Mouse (Mus musculus): Measurements from ENCODE around the gene Sh2b1.

Gene Sh2b1

DNA sequence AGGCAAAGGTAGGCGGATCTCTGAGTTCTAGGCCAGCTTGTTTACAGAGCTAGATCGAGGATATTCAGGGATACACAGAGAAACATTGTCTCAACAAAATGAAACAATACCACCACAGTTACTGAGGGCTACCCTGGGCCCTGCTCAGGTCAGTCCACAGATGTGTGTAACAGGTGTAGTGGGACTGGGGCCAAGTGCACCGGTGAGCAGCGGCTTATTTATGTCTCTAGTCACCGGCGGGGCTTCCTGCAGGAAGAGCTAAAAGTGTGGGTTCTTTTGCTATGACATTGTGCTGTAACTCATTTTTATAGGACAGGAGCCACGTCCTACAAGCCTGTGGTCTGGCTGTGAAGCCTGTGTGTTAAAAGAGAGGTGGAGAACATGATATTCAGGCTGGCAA is 21.4 kb downstream of the Sh2b1 start:
- no peak for DNase-seq

DNA sequence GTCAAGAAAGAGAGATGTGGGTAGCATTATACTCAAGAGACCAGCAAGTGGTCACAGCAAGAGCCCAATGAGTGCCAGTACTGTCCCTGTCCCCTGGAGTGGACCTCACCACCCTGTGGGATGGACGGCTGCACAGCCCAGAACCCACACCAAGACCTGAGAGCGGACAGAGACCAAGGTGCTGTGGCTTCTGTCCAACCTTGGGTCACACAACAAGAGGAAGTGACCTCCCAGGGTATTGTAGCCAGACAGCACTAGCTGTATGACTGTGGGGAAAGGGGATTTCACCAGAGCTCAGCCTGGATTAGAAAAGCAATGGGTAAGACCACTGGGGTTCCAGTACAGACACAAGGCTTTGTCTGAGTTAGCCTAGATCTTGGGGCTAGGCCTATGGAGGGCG is 23.0 kb downstream of the Sh2b1 start:
- no peak for DNase-seq

DNA sequence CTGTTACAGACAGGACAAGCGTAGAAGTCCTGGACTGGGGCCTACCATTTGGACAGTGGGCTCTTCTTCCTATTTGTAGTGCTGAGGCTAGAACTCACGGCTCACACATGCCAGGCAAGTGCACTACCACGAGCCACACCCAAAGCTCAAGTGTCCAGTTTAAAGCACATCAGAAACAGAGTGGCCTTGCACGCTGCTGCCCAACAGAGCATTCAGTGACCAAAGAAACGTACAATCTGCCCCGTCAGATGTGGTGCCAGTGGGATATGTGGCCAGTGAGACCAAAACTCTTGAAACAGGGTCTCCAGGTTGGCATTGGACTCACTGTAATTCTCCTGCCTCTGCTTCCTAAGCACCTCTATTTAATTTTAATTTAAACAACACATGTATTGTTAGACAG is 24.6 kb downstream of the Sh2b1 start:
- no peak for DNase-seq

DNA sequence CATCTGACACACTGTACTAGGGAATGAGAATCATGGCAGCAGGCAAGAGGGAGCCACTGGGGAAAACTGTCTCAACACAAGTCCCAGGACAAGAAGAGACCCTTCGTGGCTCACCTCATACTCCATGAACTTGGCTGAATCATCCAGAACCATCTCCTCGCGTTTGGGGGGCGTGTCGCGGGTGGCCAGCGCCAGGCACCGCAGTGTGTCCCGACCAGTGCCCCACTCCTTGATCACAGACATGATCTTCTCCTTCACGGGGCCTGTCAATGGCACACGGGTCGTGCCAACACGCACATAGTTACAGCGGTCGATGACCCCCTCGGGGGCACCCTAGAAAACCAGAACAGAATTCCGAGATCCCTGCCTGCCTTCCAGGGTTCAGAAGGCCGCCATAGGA is 25.2 kb downstream of the Sh2b1 start:
- DNase-seq: no peak

DNA sequence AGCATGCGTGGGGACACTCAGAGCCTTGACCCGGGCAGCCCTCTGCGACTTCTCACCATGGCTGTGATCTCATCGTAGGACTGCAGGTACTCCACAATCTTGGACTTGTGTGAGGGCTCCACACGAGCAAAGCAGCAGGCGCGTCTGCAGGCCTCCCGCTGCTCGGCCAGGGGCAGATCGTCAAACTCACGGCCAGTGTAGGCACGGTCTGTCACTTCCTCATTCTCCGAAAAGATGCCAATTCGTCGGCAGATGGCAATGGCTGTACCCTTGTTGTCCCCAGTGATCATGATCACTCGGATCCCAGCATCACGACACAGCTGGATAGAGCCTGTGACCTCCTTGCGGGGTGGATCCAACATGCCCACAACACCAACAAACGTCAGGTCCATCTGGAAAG is 26.7 kb downstream of the Sh2b1 start:
- no peak for DNase-seq

DNA sequence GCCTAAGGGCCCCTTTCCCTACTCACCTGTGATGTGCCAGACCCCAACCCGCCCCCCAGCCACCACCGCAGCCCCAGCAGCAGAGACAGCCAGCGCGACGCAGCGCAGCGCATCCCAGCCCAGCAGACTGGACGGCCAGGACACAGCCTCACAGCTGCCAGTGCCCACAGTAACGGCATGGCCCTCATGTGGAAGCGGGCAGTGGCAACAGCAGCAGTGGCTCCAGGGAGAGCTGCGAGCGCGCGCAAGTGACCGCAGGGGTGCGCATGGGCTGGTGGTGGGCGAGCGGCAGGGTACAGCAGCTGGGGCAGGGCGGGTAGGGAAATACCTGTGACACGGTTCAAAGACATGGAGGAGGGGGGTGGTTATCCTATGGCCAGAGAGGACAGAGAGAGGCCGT is 29.0 kb downstream of the Sh2b1 start:
- DNase-seq: no peak

DNA sequence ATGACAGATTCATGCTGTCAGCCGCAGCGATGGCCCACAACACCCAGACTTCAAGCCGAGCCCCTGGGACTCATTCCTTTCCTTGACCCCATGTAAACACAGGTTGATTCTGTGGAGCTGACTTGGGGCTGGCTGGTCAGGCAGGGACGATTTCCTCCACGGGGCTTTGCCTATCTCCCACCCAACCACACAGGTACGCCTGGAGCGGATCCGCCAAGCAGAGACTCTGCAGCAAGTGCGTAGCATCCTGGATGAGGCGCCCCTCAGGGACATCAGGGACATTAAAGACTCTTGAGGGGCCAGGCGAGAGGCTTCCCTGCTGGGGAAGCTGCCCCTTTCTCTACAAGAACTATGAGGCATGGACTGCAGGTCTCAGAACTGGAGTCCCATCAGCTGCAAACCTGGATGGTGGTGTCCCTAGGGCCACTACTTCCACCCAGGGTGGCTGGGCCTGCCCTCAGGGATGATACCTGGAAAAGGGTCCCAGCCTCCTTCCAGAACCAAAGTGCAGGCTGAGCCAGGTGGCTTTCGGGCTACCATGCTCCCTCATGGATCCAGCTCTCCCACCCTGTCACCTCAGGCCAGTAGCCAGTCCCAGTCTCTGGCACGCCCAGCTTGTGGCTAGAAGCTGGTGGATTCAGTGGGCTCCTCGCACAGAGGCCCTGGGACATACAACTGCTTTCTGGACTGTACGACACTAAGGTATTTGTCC is 30.0 kb downstream of the Sh2b1 start:
- DNase-seq: no peak

DNA sequence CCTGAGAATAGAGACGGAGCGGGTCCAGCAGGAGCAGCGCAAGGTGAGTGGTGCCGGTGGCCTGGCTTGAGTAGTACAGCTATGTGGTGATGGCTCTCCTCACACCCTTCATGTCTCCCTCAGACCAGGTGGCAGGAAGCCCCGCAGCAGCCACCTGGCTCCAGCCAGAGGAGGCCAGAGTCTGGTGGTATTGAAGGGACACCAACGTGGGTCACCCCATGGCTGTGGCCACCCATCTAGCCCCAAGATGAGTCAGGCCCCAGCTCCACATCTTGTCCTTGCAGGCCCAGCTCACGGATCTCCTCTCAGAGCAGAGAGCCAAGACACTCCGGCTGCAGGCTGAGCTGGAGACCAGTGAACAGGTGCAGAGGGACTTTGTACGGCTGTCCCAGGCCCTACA is 30.7 kb downstream of the Sh2b1 start:
- no peak for DNase-seq

DNA sequence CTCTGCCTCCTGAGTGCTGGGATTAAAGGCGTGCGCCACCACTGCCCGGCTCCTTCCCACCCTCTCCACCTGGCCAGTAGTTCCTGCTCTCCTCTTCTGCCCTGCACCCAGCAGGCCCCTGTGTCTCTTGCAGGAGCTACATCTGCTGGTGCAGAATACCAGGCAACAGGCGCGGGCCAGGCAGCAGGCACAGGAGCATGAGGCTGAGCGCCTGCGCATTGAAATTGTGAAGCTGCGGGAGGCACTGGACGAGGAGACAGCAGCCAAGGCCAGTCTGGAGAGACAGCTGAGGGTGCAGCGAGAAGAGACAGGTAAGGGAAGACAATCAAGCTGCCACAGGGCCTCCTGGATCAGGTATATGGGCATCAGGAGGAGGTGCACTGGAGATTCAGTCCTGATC is 31.2 kb downstream of the Sh2b1 start:
- DNase-seq: no peak

DNA sequence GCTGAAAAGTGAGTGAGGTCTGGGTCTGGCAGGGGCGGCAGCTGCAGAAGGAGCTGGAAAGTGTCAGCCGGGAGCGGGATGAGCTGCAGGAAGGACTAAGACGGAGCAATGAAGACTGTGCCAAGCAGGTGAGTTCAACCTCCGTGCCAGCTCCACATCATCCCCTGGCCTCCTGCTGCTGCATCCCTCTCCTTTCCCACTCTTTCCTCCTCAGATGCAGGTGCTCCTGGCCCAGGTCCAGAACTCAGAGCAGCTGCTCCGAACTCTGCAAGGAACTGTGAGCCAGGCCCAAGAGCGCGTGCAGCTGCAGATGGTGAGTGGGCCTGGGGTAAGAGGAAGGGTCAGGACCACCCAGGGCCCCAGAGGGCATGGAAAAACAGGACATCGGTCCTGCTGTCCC is 35.1 kb downstream of the Sh2b1 start:
- no peak for DNase-seq

DNA sequence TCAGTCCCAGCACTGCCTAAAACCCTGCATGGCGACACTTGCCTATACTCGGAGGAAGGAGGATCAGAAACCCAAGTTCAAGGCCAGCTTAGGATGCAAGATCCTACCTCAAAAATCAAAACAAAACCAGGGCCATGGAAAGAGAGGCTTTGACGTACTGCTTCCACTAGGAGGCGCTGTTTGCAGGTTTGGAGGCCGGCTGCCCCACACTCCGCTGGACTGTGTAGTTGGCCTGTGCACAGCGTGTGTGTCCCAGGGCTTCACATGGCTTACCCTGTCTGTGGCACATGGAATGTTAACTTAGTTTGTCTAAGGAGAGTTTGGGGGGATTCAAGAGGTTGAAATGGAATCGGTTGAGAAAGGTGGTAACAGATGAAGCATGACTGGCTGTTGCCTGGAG is 38.4 kb downstream of the Sh2b1 start:
- DNase-seq: peak; percentile 76

DNA sequence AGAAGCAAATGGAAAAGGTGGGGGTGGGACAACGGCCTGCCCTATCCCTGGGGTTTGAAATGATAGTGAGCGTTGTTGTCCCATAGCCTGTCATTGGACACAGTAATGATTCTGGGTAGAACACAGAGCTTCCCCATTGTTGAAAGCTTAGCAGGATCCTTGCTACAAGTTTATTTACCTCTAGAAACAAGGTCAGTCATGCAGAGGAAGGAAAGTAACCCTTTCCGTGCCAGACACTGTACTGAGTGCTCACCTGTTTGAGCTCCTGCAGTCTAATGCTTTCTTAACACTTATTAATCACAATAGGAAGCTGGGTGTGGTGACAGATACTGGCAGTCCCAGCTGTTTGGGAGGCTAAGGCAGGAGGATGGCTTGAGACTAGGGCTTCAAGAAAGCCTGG is 39.4 kb downstream of the Sh2b1 start:
- no peak for DNase-seq

DNA sequence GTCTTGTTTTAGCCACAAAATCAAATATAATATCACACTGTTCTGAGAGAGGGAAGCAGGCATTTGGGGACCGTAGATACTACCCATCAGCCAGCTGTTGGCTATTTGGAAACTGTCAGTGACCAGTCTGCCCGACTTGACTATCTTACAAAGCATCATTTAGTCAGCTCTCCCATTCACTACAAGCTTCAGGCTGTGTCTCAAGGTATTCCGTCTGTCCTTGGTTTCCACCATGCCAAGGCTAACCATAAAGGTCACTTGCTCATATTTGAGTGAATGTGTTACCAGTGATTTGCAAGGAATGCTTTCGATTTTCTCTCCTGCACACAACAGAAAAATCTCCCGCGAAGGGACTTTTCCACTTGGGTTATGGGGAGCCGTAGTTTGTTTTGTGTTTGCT is 40.5 kb downstream of the Sh2b1 start:
- no peak for DNase-seq

DNA sequence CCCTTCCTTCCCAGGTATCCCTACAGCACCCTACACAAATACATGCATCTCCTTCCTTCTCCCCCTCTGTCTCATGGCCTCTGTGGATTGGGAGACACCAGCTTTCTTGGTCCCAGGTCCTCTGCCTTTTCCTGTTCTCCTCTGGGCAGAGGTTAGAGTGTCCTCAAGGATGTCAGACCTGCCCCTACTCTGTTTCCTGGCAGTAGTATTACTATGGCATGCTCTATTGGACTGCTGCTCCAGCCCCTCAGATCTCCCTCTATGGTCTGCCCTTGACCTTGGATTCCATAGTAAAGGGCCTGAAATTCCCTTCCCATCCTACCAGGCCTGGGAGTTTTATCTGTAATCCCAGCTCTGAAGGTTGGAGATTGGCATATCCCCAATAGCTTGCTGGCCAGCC is 45.1 kb downstream of the Sh2b1 start:
- no peak for DNase-seq

DNA sequence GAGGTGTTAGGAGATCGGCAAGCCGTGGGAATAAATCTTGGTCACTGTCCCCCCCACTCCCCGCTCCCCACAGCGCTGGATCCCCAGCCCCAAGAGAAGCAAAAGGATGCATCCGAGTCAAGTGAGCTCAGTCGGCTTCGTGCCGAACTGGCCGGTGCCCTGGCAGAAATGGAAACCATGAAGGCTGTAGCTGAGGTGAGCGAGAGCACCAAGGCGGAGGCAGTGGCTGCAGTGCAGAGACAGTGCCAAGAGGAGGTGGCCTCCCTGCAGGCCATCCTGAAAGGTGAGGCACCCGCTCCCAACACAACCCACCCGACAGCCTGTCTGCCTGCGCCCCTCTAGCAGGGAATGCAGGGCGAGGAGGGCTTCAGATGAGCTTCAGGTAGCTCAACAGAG is 45.7 kb downstream of the Sh2b1 start:
- no peak for DNase-seq

DNA sequence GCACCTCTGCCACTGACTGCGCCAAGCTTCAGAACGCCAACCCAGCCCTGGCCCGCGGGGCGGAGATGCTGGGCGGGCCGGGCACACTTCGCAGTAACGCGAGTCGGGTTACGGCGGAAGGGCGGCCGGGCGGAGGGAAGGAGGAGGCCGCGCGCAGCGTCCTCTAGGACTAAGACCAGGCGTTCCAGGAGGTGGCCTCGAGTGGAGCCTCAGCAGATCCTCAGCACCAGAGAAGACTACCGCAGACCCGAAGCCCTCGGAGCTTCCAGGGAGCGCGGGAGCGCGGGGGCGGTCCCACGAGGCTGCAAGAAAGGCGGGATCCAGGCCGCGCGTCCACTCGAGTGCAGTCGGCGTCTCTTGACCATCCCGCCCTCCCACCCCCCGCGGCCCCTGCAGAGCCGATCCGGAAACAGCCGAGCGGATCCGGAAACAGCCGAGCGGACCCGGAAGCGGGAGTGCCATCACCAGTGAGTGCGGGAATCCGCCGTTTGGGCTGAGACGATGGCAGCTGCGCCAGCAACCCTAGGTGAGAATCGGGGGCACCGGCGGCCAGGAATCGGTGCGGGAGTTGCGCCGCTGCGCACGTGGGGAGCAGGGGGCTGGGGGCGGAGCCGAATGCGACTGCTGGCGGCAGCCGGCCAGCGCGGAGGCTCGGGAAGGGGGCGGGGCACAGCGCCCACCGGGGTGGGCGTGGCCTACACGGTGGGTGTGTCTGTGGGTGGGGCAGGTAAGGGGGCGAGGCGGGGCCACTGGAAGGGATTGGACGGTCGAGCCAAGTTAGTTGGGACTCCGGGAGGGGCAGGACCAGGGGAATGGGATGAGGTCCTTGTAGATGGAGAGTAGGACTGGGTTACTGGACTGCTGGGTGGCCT is 46.4 kb downstream of the Sh2b1 start, which contains the start of gene Rabep2:
TSS of gene Rabep2 (plus strand) at position 129 of the 872 bp plus-strand sequence.
- peak; percentile 99 for DNase-seq

DNA sequence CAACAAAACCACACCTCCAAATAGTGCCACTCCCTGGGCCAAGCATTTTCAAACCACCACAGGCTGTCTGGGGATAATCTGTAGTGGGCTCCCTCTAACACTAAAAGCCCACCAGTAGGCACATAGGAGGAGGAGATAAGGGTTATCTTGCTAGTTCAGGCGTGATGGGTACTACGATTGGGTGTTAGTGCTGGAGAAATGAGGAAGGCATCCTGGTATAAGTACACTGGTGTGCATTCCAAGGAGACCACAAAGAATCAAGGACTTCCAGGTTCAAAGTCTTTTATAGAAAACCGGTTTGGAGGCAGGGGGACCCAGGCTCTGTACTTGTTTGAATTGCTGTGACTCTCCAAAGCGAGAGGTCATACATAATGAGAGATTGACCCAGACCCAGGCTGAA is 47.1 kb downstream of the Sh2b1 start:
- DNase-seq: no peak

DNA sequence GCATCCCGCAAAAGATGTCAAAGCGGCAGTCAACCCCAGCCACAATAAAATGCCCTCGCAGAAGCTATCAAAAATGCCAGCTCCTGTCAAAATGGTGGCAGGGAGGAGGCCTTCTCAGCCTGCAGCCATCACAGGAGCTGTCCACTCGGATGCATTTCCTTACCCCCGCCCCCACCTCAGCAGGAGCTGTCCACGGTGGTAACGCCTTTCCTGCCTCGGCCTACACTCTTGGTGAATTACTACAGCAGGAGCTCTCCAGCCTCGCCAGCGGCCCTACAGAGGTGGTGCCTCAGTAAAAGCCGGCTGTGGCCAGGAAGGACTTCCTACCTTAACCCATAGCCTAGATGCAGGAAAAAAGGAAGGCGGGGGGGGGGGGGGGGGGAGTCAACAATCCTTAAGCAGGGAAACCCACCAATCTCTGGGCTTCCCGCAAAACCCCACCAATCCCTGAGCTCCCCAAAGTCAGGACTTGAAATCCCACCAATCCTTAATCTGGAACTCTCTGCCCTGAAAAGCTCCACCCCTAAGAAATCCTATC is 47.8 kb downstream of the Sh2b1 start:
- DNase-seq: no peak

DNA sequence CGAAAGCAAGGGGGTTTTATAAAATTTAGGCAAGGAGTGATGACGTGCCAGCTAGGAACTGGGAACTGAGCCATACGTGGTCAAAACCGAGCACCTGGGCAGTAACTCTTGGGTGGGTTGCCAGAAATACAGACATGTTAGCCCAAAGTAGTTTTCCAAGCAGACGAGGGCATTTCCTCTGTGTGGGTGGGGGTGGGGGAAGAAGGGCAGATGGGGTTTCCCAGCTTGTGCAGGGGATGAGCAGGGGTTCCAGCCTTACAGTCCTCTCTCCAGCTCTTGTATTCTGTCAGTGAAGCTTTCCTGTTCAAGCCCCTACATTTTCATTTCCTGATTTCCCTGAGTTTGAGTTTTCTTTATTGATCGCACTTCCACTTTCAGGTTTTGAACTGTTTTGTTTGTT is 51.1 kb downstream of the Sh2b1 start:
- no peak for DNase-seq

DNA sequence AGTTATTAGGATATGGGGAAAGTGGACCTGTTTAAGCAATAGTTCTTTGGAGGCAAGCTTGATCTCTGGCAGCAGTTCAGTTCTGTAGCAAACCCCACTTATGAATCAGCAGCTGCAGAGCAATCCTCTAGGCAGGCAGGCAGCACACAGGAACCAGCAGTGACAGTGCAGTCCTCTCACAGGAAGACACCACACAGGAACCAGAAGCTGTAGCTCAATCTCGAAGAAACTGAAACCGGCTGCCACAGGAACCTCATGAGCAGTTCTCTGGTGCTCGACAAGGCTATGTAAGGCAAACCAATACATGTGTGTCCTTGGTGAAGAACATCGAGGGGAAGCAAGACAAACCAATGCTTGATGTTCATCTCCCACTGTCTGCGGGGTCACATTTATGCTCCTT is 53.5 kb downstream of the Sh2b1 start:
- no peak for DNase-seq

DNA sequence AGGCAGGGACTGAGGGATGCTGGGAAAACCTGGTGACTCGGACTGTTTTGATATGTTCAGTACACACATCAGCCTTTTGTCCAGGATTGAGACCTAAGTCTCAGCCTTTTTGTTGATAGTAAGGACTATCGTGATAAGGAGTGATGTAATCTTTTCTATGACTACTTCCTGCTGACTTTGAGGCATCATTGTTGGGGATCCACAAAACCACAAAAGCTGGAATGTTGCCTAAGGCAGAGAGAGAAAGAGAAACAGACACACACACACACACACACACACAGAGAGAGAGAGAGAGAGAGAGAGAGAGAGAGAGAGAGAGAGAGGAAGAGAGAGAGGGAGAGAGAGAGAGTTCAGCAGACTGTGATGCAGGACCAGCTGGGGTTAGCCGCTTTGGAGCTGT is 56.7 kb downstream of the Sh2b1 start:
- DNase-seq: no peak

DNA sequence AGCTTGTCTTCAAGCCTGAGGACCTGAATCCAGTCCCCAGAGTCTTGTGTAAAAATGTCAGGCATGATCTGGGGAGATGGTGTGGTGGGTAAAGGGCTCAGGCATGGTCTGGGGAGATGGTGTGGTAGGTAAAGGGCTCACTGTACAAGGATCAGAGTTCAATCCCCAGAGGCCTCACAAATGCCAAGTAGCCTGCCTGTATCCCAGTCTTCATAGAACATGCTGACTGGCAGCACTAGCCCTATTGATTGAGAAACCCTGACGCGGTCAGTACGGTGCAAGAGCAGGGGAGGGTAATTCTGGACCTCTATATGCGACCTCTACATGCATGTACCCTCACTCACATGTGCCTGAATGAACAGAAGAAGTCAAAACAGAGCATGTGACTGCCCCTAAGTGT is 57.6 kb downstream of the Sh2b1 start:
- DNase-seq: no peak

DNA sequence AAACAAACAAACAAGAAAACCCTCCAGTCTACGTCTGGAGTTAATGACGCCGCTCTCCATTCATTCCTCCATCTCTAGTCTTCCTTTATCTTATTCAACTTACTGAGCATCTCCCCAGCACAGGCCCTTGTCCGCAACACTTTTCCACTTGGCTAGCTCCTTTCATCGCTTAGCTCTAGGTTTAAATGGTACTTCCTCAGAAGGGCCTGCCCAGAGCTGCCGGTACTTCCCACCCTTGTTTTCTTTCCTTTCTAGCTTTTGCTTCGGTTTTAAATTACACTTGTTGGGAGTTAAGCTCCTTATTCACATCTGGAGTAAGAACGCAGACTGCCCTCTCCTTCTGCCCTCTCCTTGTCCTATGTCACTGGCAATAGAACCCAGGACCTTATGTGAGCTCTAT is 58.2 kb downstream of the Sh2b1 start:
- DNase-seq: no peak

All from lung, postnatal 14 days (tissue).